ENCODE assay signal across 12 mouse cellular contexts in the genomic region with DNA sequence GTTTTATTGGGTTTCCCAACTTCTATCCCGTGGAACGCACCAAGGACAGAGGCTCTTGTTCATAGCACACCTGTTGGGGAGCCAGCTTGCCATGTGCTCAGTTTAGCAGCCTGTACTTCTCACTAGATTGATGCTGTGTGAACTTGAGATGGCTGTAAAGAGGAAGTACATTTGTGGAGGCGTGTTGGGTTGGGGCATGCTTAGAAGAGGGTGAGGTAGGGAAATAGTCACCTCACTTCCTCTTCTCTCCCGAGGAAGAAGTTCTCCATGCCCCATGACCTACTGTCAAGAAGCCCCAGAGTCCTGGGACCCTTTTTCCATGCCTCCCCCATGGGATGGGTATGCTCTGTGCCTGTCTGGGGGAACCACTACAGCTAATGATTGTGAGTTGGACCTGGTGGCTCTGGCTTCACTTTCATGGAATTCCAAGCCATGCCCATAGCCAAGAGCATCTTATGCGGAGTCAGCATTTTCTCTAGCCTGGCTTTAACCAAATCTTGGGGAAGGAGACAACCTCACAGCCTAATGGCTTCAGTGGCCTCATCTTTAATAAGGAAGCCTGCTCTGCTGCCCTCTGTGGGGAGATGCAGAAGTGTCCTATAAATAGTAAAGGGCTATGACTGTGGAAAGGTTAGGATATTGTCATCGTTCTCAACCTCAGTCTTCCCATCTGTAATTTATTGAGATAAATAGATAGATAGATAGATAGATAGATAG. TPM values are rescaled to one million over a fixed set of nuclear protein-coding genes. Genes with fewer than 3 reads are reported as not detected.
DNase-seq lines count a peak whose midpoint lies in the region; ATAC-seq and TF ChIP-seq lines count a peak whose summit lies in the region.
"Had no signal": no experiment of that assay in that cellular context is flagged by ENCODE, and none has a peak within 500 bp of the region (broad histone marks: within the 10 kb centered on the region; RNA-seq: fewer than 3 reads in every experiment).

No protein-coding gene starts in this region.

- TF ChIP-seq EP300 in lung, postnatal 0 days (IDR thresholded peaks at IDR 0.05), result no peak

- H3K27me3 ChIP-seq in lung, postnatal 0 days (replicated peaks; ENCODE audit: insufficient read depth, low read length), result no peaks in the 10 kb centered on the region
- no peaks in the 10 kb centered on the region for H3K27me3 ChIP-seq in E14TG2a.4 (ENCODE audit: insufficient read depth, low read length)
- H3K27me3 ChIP-seq in forebrain, embryonic 13.5 days, result no peaks in the 10 kb centered on the region
- H3K27me3 ChIP-seq: liver, embryonic 15.5 days had no signal

- H3K4me3 ChIP-seq in lung, postnatal 0 days (ENCODE audit: low read depth, low read length), result no peak overlapping the region
- no peak overlapping the region for H3K4me3 ChIP-seq in E14TG2a.4 (replicated peaks; ENCODE audit: low read length)
- no peak overlapping the region for H3K4me3 ChIP-seq in forebrain, embryonic 13.5 days
- H3K4me3 ChIP-seq: liver, embryonic 15.5 days had no signal

- peak; percentile 38 for TF ChIP-seq CTCF in lung, postnatal 0 days (IDR thresholded peaks at IDR 0.05)
- 0 out of 2 replicates have a peak, but pooled peaks have one; percentile 5 for TF ChIP-seq CTCF in E14TG2a.4 (conservative IDR thresholded peaks at IDR 0.05; ENCODE audit: low read length)

- no peak overlapping the region for H3K9ac ChIP-seq in lung, postnatal 0 days (replicated peaks; ENCODE audit: low read depth)
- no peak overlapping the region for H3K9ac ChIP-seq in forebrain, embryonic 13.5 days
- H3K9ac ChIP-seq: liver, embryonic 15.5 days had no signal

- no peaks in the 10 kb centered on the region for H3K36me3 ChIP-seq in lung, postnatal 0 days (ENCODE audit: insufficient read depth, low read length)
- H3K36me3 ChIP-seq in E14TG2a.4 (ENCODE audit: insufficient read depth, low read length), result no peaks in the 10 kb centered on the region
- H3K36me3 ChIP-seq in forebrain, embryonic 13.5 days (ENCODE audit: poor library complexity, severe bottlenecking), result no peaks in the 10 kb centered on the region
- H3K36me3 ChIP-seq: liver, embryonic 15.5 days had no signal

- no peak for DNase-seq in lung, postnatal 0 days (ENCODE audit: low spot score)
- no peak for DNase-seq in lung, postnatal 25 days (ENCODE audit: low spot score)
- peak; percentile 34 for DNase-seq in thymus, postnatal 25 days
- no peak for DNase-seq in cerebellum, adult 9-10 months
- DNase-seq: gastrocnemius, postnatal 14 days; heart, postnatal 36 days; kidney, postnatal 4 days; midbrain, embryonic 14.5 days had no signal

- 69% methylated on average over 6 of the region's 6 CpGs for WGBS in lung, postnatal 0 days
- 80% methylated on average over 6 of the region's 6 CpGs for WGBS in forebrain, embryonic 13.5 days

- H3K27ac ChIP-seq in lung, postnatal 0 days (ENCODE audit: low read length), result no peak overlapping the region
- no peak overlapping the region for H3K27ac ChIP-seq in forebrain, embryonic 13.5 days
- H3K27ac ChIP-seq: liver, embryonic 15.5 days had no signal

- no peak for ATAC-seq in lung, postnatal 0 days
- peak; percentile 94 for ATAC-seq in granulocyte monocyte progenitor cell, adult 5-6 weeks (replicated peaks; ENCODE audit: poor library complexity, severe bottlenecking)
- no peak for ATAC-seq in forebrain, embryonic 13.5 days

- no peaks in the 10 kb centered on the region for H3K9me3 ChIP-seq in lung, postnatal 0 days (ENCODE audit: low read length)
- no peaks in the 10 kb centered on the region for H3K9me3 ChIP-seq in E14TG2a.4 (ENCODE audit: low read length)
- H3K9me3 ChIP-seq in forebrain, embryonic 13.5 days (replicated peaks), result no peaks in the 10 kb centered on the region
- H3K9me3 ChIP-seq: liver, embryonic 15.5 days had no signal

- H3K4me1 ChIP-seq in lung, postnatal 0 days (ENCODE audit: insufficient read depth, low read depth, low read length), result no peaks in the 10 kb centered on the region
- peaks cover 5% of the 10 kb centered on the region; the same call in 1 of the 2 replicates for H3K4me1 ChIP-seq in E14TG2a.4 (replicated peaks; ENCODE audit: low read depth, low read length)
- no peaks in the 10 kb centered on the region for H3K4me1 ChIP-seq in forebrain, embryonic 13.5 days

- no peak overlapping the region for H3K4me2 ChIP-seq in lung, postnatal 0 days (replicated peaks; ENCODE audit: low read depth, low read length)
- H3K4me2 ChIP-seq in forebrain, embryonic 13.5 days, result no peak overlapping the region
- H3K4me2 ChIP-seq: liver, embryonic 15.5 days had no signal

RNA-seq across cellular contexts. Expression of gene Sash3, which starts 18.6 kb away (rescaled TPM):
- 4.5 and 4.8 TPM in 2 replicates for polyA plus RNA-seq in lung, postnatal 0 days (2015; fragmentation: Nextera tagmentation; extraction: Ambion mirVana)
- 58.7 and 63.8 TPM in 2 replicates for total RNA-seq in granulocyte monocyte progenitor cell, adult 5-6 weeks (2014; fragmentation: Nextera tagmentation)
- 74.4 and 84.7 TPM in 2 replicates for total RNA-seq in granulocyte monocyte progenitor cell, adult 5-6 weeks (2017)
- 0.71 and 0.72 TPM in 2 replicates for polyA plus RNA-seq in forebrain, embryonic 13.5 days (2015; fragmentation: Nextera tagmentation; extraction: Ambion mirVana)

RNA-seq across cellular contexts. Expression of gene Xpnpep2, which starts 19.1 kb away (rescaled TPM):
- 0.54 and 0.64 TPM in 2 replicates for polyA plus RNA-seq in lung, postnatal 0 days (2015; fragmentation: Nextera tagmentation; extraction: Ambion mirVana)
- not detected in 2 replicates for total RNA-seq in granulocyte monocyte progenitor cell, adult 5-6 weeks (2014; fragmentation: Nextera tagmentation)
- not detected in 2 replicates for total RNA-seq in granulocyte monocyte progenitor cell, adult 5-6 weeks (2017)
- polyA plus RNA-seq in forebrain, embryonic 13.5 days (2015; fragmentation: Nextera tagmentation; extraction: Ambion mirVana), result 0.57 and 0.64 TPM in 2 replicates
